Mouse (Mus musculus) testis, adult 2 months (tissue): ENCODE results near the gene Rpl37a. TPM values are rescaled to one million over a fixed set of nuclear protein-coding genes. Genes with fewer than 3 reads are reported as not detected.

Experiments used
- H3K27ac ChIP-seq: fragments of 200-500 bp; 2 replicates; pipeline ENCODE4 v1.5.1; 2012; ENCODE audit warnings: low read depth, low read length; ENCODE audit not compliant: control insufficient read depth, insufficient read depth
- H3K27me3 ChIP-seq: fragments of 200-500 bp; 2 replicates; pipeline ENCODE4 v1.6.1; 2012; ENCODE audit warnings: mild to moderate bottlenecking, low read length, moderate library complexity; ENCODE audit not compliant: control insufficient read depth, insufficient read depth
- H3K36me3 ChIP-seq: fragments of 200-500 bp; 2 replicates; pipeline ENCODE4 v1.6.1; 2012; ENCODE audit warnings: mild to moderate bottlenecking, low read length; ENCODE audit not compliant: control insufficient read depth, insufficient read depth
- H3K4me1 ChIP-seq: fragments of 200-500 bp; 2 replicates; pipeline ENCODE4 v1.6.1; 2012; ENCODE audit warnings: low read length; ENCODE audit not compliant: control insufficient read depth, insufficient read depth
- H3K4me3 ChIP-seq: fragments of 200-500 bp; 2 replicates; pipeline ENCODE4 v1.5.1; 2012; ENCODE audit warnings: low read depth, mild to moderate bottlenecking, low read length, moderate library complexity, mixed read lengths; ENCODE audit not compliant: control insufficient read depth
- CTCF ChIP-seq: fragments of 200-500 bp; IDR thresholded peaks from 2 replicates; pipeline ENCODE4 v1.5.1; 2012; ENCODE audit warnings: low read depth, mild to moderate bottlenecking, inconsistent platforms, low read length, moderate library complexity; ENCODE audit not compliant: control insufficient read depth, insufficient read depth, insufficient replicate concordance
- POLR2A ChIP-seq: fragments of 200-500 bp; IDR thresholded peaks from 2 replicates; pipeline ENCODE4 v1.6.1; 2012; ENCODE audit warnings: low read depth, mild to moderate bottlenecking, inconsistent platforms, low read length, moderate library complexity; ENCODE audit not compliant: control insufficient read depth
- polyA plus RNA-seq: library from polyadenylated mRNA; depleted of rRNA; stranded (reverse); fragments of >200 nt; gene quantifications from 2 replicates; pipeline ENCODE4 v1.2.3, GENCODE M21; 2012

The Rpl37a gene
- polyA plus RNA-seq, 1 experiment, result 442 TPM

DNA sequence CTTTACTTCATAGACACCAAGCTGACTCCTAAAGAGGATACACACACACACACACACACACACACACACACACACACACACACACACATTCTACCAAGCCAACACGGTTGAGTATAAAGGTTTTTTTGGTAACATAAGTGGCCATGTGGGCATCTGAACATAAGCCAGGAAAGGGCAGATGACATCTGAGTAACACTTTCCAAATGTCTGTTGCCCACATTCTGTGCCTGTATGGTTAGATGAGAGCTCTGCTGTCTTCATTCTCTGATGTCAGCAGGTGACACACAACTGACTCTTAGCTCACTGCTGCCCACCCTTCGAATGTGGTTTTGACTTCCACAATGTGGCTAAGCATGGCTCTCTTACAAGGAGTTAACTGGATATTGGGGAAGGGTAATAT lies 13.3 kb downstream of the Rpl37a start:
- no peaks in the 10 kb centered on the region for H3K27me3 ChIP-seq
- no peaks in the 10 kb centered on the region; the same call in 1 of the 2 replicates for H3K36me3 ChIP-seq
- H3K4me1 ChIP-seq, result no peaks in the 10 kb centered on the region
- no peak overlapping the region for H3K27ac ChIP-seq
- no peak for TF ChIP-seq CTCF
- TF ChIP-seq POLR2A, result no peak
- H3K4me3 ChIP-seq, result no peak overlapping the region

DNA sequence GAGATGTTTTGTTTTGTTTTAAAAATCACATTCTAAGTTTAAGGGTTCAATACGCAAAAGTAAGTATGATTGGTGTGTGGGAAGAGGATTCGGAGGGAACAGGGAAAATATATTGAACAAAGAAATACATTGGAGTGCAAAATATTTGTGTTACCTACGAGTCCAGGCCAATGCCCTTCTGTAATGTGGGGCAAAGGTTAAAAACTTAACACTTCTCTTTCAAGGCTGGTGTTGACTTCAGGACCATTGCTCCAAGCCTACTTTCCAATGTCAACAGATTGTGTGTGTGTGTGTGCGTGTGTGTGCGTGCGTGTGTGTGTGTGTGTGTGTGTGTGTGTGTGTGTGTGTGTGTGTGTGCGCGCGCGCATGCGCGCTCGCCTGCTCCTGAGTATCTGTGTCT lies 14.9 kb downstream of the Rpl37a start:
- Histone ChIP-seq H3K4me1 (no peaks in the 10 kb centered on the region), H3K27ac (no peak overlapping the region), H3K36me3 (no peaks in the 10 kb centered on the region), H3K4me3 (no peak overlapping the region), H3K27me3 (no peaks in the 10 kb centered on the region)
- no peak for TF ChIP-seq POLR2A
- TF ChIP-seq CTCF, result no peak

DNA sequence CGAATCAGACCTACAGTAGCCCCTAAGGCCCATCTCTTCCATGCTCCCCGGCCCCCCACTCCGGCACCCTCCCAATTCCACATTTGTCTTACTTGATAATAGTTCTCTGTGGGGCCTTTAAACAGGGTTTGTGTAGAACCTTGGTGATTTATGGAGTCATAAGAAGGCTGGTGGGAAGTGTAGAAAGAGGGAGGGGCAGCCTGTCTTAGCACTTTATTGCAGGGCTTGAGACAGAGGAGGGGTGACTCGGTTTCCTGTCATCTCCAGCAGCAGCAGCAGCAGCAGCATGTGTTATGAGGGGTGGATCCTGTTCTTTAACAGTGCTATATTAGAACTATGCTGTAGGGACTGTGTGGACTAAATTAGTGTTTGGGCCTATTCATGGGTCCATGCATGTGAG lies 17.7 kb downstream of the Rpl37a start:
- H3K27me3 ChIP-seq, result no peaks in the 10 kb centered on the region
- TF ChIP-seq POLR2A (no peak), CTCF (no peak)
- H3K4me3 ChIP-seq, result no peak overlapping the region

DNA sequence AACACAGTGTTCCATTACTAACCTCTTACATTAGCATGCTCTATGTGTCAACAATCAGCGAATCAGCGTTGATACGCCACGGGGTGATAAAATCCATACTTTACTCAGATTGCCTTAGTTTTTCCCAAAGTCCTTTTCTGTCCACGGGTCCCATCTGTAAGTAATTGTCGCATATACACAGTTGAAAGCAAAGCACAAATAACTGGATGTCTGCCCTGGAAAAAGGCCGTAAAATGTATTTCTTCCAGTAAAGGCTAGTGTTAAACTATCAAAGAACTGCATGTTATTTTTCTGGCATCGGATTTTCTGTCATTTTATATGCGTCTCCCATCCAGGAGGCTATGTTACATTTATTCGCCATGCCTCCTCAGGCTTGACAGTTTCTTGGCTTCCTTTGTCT lies 19.0 kb downstream of the Rpl37a start:
- no peaks in the 10 kb centered on the region for H3K36me3 ChIP-seq
- no peak overlapping the region for H3K4me3 ChIP-seq
- H3K4me1 ChIP-seq, result no peaks in the 10 kb centered on the region
- no peak overlapping the region for H3K27ac ChIP-seq
- TF ChIP-seq POLR2A (no peak), CTCF (no peak)
- H3K27me3 ChIP-seq, result no peaks in the 10 kb centered on the region

More for the DNA sequence above, 17.7 kb downstream of the Rpl37a start:
- Histone ChIP-seq H3K36me3 (no peaks in the 10 kb centered on the region), H3K27ac (no peak overlapping the region), H3K4me1 (no peaks in the 10 kb centered on the region)

DNA sequence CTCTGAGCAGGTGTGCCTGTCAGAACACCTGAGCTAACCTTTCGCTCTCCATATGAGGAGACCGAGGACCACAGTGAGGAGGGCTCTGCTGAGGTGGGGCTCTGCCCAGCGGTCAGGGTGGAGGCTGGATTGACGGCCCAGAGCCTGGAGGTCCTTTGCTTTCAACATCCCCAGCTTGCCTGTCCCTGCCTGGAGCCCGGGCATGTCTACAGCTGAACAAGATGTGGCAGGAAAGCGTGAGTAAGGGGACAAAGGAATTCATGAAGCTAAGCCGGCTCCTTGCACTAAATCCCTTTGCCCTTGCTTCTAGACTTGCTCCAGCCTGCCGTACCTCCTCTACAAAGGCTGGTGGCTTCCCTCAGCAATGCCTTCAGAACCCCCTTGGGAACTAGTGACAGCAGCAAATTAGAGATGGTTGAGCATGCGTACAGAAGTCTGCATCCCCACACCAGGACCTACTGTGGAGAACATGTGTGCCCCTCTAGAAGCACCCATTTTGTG lies 22.2 kb downstream of the Rpl37a start:
- H3K27me3 ChIP-seq, result no peaks in the 10 kb centered on the region
- H3K4me1 ChIP-seq, result no peaks in the 10 kb centered on the region
- no peak overlapping the region for H3K4me3 ChIP-seq
- no peaks in the 10 kb centered on the region for H3K36me3 ChIP-seq
- H3K27ac ChIP-seq, result no peak overlapping the region
- TF ChIP-seq CTCF, result no peak
- TF ChIP-seq POLR2A, result no peak

DNA sequence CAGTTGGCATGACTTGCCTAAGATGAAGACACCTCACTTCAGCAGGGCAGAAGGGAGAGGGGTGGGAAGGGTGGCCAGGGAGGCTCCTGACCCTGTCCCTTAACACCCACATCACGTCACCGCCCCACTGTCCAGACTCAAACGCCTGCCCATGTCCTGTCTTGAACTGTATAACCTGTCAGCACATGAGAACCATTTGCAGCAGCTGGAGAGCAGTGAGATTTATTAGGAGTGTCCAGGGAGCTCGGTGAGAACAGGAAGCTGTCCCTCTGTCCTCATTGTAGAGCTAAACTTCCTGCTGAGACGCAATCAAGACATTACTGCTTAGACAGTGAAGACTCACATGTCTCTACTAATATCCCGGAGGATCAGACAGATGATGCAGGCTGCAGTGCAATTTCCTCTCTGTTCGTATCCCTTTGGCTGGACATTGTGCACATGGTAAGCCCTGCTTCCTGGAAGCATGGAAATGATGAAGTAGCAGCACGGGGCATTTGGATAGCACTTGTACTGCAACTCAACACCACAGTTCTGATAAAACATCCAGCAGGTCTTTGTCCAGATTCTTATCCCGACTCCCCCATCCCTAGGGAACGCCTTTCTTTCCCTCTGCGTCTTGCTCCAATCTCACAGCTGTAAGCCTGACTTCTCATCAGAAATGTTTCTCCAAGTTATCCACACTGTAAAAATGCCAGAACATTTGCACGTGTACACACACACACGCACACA lies 25.5 kb downstream of the Rpl37a start:
- H3K4me3 ChIP-seq, result no peak overlapping the region
- TF ChIP-seq POLR2A (no peak), CTCF (no peak)
- H3K27ac ChIP-seq, result no peak overlapping the region

DNA sequence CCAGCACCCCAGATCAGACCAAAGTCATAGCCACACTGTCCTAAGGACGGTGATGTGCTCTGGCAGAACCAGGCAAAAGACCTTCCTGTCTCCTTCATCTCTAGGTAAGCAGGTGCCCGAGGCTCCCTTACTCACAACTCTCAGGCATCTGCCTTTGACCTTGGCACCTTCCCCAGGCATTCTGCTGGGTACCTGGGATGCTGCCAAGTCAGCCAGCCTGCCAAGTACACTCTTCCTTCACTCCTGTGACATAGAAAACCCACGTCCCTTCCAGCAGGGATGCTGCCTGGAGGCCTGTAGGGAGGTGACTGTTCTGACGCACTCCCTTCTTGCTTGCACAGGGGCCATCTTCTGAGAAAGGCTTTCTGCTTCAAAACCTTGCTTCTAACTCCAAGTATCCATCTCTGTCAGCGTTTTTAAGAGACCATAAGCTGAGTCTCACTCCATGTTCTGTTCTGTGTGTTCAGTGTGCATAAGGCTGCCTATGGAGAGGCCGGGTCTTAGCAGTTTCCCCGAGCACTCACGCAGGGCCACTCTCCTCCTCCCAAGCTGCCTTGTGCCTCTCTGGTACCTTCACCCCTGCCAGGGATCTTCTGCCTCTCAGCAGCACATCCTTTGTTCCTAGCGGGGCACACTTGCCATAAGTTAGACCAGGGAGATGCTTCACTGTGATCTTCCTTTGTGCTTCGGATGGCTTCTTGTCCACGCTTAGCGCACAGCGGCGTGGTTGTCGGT lies 28.0 kb downstream of the Rpl37a start:
- Histone ChIP-seq H3K36me3 (no peaks in the 10 kb centered on the region), H3K27me3 (no peaks in the 10 kb centered on the region), H3K27ac (no peak overlapping the region), H3K4me3 (no peak overlapping the region), H3K4me1 (no peaks in the 10 kb centered on the region)
- TF ChIP-seq POLR2A (no peak), CTCF (no peak)

More for the DNA sequence above, 25.5 kb downstream of the Rpl37a start:
- Histone ChIP-seq H3K36me3 (no peaks in the 10 kb centered on the region), H3K4me1 (no peaks in the 10 kb centered on the region), H3K27me3 (no peaks in the 10 kb centered on the region)
